Mouse (Mus musculus) spleen, adult 2 months (tissue): ENCODE results near the gene Cnot9.

Source experiments
- CTCF ChIP-seq: fragments of 200-500 bp; IDR thresholded peaks from 2 replicates; pipeline ENCODE4 v1.5.1; 2011; ENCODE audit warnings: mild to moderate bottlenecking, inconsistent platforms; ENCODE audit not compliant: insufficient read depth, insufficient read length, insufficient replicate concordance; ENCODE audit errors: extremely low read depth
- POLR2A ChIP-seq: fragments of 200-500 bp; IDR thresholded peaks from 2 replicates; pipeline ENCODE4 v1.6.1; 2011; ENCODE audit warnings: low read depth, low read length, inconsistent platforms

DNA sequence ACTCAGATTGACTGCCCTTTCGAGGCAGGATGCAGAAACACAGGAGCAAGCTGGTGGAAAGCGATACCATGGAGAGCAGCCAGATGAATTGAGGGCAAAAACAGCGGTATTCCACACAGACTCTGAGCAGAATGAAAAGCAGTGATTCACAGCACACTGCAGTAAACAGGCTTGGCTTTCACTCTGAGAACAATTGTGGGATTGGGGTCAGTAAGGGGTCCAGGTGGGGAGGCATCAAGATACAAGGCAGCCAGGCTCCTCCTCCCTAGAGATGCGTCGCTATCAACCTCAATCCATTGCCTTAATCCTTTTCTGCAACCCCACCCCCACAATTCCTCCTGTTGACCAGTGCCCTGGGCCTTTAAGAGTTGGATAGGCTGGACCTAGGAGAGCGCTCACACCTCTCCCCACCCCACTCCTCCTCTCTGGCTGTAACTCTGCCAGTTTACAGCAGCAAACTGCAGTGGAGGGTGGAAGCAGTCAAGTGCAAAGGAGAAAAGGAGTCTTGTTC is 36.6 kb downstream of the Cnot9 start, which contains the start of gene Plcd4:
- TF ChIP-seq POLR2A (no peak), CTCF (no peak)
